Mouse (Mus musculus): ENCODE data around the gene Dst.
"Not testable (repeated sequence)": the region's sequence is repeated elsewhere in the genome, so short reads cannot be mapped to it uniquely, and the experiment has no call there.

Gene Dst

GRCm38 (mm10) chr1:34276756-34277155, 368.7 kb downstream of the Dst start:
- DNase-seq (ENCODE audit: inconsistent age in 2 of 2, low spot score in 1 of 2) = no peak

DNA sequence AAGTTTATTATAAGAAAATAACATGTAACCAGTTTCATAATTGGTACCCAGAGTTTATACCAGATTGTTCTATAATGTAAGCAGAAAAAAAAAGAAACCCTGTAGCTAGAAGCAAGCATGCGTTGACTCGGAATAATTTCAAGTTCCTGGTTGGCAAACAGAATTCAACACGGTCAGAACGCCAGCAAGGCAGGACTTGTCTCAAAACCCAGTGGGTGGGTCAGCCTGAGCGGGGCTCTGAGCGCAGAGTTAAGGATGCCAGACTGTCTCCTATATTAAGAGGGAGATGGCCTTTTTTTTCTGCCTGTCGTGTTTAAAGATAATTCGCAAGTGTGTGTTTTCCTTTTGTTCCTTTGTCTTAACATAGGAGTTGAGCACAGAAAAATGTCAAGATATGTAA, 369.2 kb downstream of the Dst start:
- no peak for DNase-seq (ENCODE audit: inconsistent age in 2 of 2, low spot score in 1 of 2)

DNA sequence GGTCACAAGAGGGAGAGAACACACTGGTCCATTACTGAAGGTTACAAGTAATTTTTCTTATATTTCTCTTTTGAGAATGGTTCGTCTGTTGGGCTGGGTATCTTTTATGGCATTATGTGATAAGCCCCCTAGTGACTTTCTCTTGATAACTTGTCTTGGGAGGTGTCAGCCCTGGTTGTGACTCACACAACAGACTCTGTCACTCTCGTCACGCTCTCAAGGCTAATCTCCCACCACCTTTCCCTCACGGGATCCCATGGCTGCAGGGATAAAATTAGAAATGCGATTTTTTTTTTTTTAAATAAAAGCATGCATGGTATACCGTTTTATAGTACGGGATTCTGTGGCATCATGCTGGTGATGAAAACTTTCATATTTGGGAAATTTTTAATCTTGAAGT, 375.5 kb downstream of the Dst start:
- DNase-seq (ENCODE audit: inconsistent age in 2 of 2, low spot score in 1 of 2) = no peak

- DNase-seq (ENCODE audit: inconsistent age in 2 of 2, low spot score in 1 of 2) = peak; percentile 29 to 61
These were observed 377.0 kb downstream of the Dst start for GRCm38 (mm10) chr1:34284979-34285378.

GRCm38 (mm10) chr1:34287731-34288130, 379.7 kb downstream of the Dst start:
- no peak for DNase-seq (ENCODE audit: inconsistent age in 2 of 2, low spot score in 1 of 2)

DNA sequence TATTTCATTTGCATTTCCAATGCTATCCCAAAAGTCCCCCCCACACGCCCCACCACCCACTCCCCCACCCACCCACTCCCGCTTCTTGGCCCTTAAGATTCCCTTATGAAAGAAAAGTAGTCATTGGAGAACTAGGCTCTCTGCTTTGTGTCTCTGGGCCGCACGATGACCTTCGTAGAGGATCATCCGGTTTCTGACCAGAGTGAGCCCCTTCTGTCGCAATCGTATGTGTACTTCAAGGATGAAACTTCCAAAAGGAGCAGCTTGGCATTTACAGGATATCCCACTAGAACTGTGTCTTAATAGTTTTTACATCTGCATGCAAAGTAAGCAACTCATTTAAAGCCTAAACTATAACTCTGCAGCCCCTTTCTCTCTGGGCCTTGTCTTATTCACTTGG, 380.2 kb downstream of the Dst start:
- DNase-seq (ENCODE audit: inconsistent age in 2 of 2, low spot score in 1 of 2) = peak; percentile 64 to 65

DNA sequence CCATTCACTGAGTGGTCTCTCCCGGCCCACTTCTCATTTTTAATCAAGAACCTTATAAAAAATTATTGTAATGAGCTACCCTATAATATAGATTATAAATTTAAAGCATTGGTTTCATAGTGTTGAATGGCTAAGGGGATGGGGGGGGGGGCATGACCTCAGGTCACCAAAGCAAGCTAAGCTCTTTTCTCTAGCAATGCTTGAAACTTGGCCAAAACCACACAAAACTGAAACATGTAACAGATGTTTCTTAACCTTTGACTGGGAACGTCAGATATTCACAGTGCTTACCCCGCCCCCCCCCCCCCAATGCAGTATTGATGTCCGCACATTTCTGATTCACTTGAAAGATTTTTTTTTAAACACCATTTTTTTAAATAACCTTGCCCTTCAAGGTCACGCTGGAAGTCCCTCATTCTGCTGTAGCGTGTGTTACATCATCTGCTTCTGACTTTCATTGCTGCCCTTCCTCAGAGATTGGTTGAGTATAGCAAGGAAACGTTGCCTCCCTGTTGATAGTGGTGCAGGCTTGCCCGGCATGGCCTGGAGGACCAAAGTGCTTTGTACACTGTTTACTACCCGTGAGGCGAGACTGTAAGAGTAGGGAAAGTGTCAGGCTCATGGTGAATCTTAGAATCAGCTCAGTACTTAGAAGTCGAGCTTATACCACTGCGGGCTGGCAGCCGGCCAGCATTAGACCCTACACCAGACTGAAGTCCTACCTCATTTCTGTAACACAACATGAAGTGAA, 380.9 kb downstream of the Dst start:
- DNase-seq (ENCODE audit: inconsistent age in 2 of 2, low spot score in 1 of 2) = peak; percentile 23 to 61

- no peak for DNase-seq (ENCODE audit: inconsistent age in 2 of 2, low spot score in 1 of 2)
These were observed 381.4 kb downstream of the Dst start for GRCm38 (mm10) chr1:34289472-34289748.

GRCm38 (mm10) chr1:34290321-34290720, 382.3 kb downstream of the Dst start:
- DNase-seq (ENCODE audit: inconsistent age in 2 of 2, low spot score in 1 of 2) = no peak

DNA sequence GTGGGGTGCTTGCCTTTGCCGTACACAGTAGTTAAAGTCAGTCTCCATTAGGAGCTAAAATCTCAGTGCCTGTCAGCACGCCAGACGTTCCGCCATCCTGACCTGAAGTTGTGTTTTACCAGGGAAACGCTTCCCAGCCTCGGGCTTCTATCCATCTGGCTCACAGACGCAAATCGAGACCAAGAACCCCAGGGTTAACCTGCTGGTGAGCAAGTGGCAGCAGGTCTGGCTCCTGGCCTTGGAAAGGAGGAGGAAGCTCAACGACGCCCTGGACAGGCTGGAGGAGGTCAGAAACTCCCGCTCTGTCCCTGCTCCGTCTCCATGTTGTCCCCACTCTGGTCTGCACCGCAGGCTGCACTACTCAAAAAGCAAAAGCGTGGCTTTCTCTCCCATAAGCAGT, 385.2 kb downstream of the Dst start:
- no peak for DNase-seq (ENCODE audit: inconsistent age in 2 of 2, low spot score in 1 of 2)

GRCm38 (mm10) chr1:34297636-34298035, 389.6 kb downstream of the Dst start:
- DNase-seq (ENCODE audit: inconsistent age in 2 of 2, low spot score in 1 of 2) = no peak

GRCm38 (mm10) chr1:34298631-34299184, 390.7 kb downstream of the Dst start:
- DNase-seq (ENCODE audit: inconsistent age in 2 of 2, low spot score in 1 of 2) = no peak

- DNase-seq (ENCODE audit: inconsistent age in 2 of 2, low spot score in 1 of 2) = no peak
These were observed 391.5 kb downstream of the Dst start for GRCm38 (mm10) chr1:34299507-34299906.

- no peak for DNase-seq (ENCODE audit: inconsistent age in 2 of 2, low spot score in 1 of 2)
These were observed 392.4 kb downstream of the Dst start for GRCm38 (mm10) chr1:34300309-34300980.

DNA sequence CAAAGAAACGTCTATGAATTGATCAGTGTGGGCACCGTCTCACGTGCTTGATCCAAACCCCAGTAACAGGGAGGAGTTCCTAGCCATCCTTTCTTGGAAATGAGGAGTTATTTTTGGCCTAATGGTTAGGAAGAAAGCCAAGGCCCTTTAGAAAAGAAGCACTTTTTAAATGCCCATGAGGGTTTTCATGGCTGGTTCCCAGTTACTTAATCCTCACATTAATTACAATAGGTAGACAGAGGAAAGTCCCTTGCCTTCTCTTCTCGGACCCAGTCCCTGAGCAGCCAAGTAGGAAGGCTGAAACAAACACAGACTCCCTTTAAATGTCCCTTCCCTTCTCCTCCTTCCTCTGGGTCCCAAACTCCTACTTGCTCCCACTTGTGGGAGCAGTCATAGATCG, 396.2 kb downstream of the Dst start:
- no peak for DNase-seq (ENCODE audit: inconsistent age in 2 of 2, low spot score in 1 of 2)

- DNase-seq (ENCODE audit: inconsistent age in 2 of 2, low spot score in 1 of 2) = no peak
These were observed 398.7 kb downstream of the Dst start for GRCm38 (mm10) chr1:34306741-34307140.

GRCm38 (mm10) chr1:34307191-34307590, 399.2 kb downstream of the Dst start:
- no peak for DNase-seq (ENCODE audit: inconsistent age in 2 of 2, low spot score in 1 of 2)

DNA sequence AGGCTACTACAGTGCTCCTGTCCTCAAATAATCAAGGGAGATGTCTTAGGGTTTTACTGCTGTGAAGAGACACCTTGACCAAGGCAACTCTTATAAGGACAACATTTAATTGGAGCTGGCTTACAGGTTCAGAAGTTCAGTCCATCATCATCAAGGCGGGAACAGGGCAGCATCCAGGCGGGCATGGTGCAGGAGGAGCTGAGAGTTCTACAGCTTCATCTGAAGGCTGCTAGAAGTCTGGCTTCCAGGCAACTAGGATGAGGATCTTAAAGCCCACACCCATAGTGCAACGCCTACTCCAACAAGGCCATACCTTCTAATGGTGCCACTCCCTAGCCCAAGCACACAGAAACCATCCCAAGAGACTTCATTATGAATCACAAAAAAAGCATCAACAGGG, 400.8 kb downstream of the Dst start:
- DNase-seq (ENCODE audit: inconsistent age in 2 of 2, low spot score in 1 of 2) = not testable (repeated sequence)

DNA sequence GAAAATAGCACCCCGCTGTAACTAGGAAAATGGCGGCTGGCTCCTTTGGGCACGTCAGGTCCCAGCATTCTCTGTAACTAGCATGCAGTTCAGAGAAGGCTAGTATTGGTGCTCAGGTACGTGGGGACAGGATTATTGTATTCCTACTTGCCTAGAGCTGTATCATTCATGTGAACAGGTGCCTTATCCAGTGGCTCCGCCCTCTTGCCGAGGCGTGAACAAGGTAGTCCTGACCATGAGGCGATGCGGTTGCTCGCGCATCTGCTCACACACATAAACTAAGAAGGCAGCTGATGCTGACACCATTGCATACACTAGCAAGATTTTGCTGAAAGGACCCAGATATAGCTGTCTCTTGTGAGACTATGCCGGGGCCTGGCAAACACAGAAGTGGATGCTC, 401.4 kb downstream of the Dst start:
- no peak for DNase-seq (ENCODE audit: inconsistent age in 2 of 2, low spot score in 1 of 2)

- DNase-seq (ENCODE audit: inconsistent age in 2 of 2, low spot score in 1 of 2) = no peak
These were observed 402.7 kb downstream of the Dst start for GRCm38 (mm10) chr1:34310532-34311250.

- DNase-seq (ENCODE audit: inconsistent age in 2 of 2, low spot score in 1 of 2) = peak in 1 of 2 experiments; percentile 48
These were observed 404.8 kb downstream of the Dst start for GRCm38 (mm10) chr1:34312806-34313205.

DNA sequence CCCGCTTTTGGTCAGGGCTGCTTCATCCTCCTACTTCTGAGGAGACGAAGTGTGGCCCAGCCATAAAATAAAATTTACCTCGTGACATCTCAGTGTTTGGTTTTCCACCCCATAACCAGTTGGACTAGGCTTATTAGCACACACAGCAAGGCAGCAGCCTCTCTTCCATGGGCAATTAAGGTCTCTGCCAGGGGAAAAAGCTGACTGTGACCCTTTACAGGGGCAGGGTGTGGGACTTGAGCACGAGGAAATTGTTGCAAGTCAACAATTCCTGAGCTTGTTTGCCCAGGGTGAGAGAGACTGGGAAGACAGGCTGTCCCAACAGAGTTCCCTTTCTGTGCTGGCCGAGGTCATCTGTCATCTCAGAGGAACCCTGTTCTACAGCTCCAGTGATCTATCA, 407.4 kb downstream of the Dst start:
- DNase-seq (ENCODE audit: inconsistent age in 2 of 2, low spot score in 1 of 2) = no peak
